Comparison of ENCODE assay signal across 8 mouse cellular contexts in genomic region chr2:5636801-5637742, GRCm38 (mm10).
DNase-seq lines count a peak whose midpoint lies in the region; ATAC-seq lines count a peak whose summit lies in the region.

No protein-coding gene starts in this region.

- H3K9ac ChIP-seq in neural tube, embryonic 15.5 days (replicated peaks): no peak overlapping the region
- no peak overlapping the region for H3K9ac ChIP-seq in intestine, embryonic 16.5 days (ENCODE audit: low read depth, low read length)

- DNase-seq in adrenal gland, adult (ENCODE audit: inconsistent age in 2 of 2, low spot score in 1 of 2): peak; percentile 80 to 85
- DNase-seq in adrenal gland, postnatal 4 days (ENCODE audit: low spot score in 2 of 2): no peak
- no peak for DNase-seq in neural tube, embryonic 10.5 days (ENCODE audit: extremely low spot score, low spot score)
- DNase-seq in right cerebral cortex, postnatal 36 days (ENCODE audit: low spot score in 2 of 2): peak; percentile 53 to 75
- DNase-seq in urinary bladder, postnatal 36 days (ENCODE audit: low spot score in 2 of 2): no peak
- no peak for DNase-seq in lung, postnatal 36 days

- 84% methylated on average over 14 of the region's 14 CpGs for WGBS in neural tube, embryonic 15.5 days
- WGBS in intestine, embryonic 16.5 days: 82% methylated on average over 14 of the region's 14 CpGs

- no peaks in the 10 kb centered on the region for H3K9me3 ChIP-seq in neural tube, embryonic 15.5 days (replicated peaks)
- H3K9me3 ChIP-seq in intestine, embryonic 16.5 days (ENCODE audit: control insufficient read depth, low read length): no peaks in the 10 kb centered on the region

- no peaks in the 10 kb centered on the region for H3K27me3 ChIP-seq in neural tube, embryonic 15.5 days (replicated peaks)
- no peaks in the 10 kb centered on the region for H3K27me3 ChIP-seq in intestine, embryonic 16.5 days (replicated peaks; ENCODE audit: control insufficient read depth, insufficient read depth, low read length)

- no peak overlapping the region for H3K4me2 ChIP-seq in neural tube, embryonic 15.5 days
- H3K4me2 ChIP-seq in intestine, embryonic 16.5 days (ENCODE audit: low read depth, low read length): no peak overlapping the region

- no peaks in the 10 kb centered on the region for H3K36me3 ChIP-seq in neural tube, embryonic 15.5 days
- no peaks in the 10 kb centered on the region for H3K36me3 ChIP-seq in intestine, embryonic 16.5 days (ENCODE audit: control insufficient read depth, insufficient read depth, low read length)

- H3K4me1 ChIP-seq in neural tube, embryonic 15.5 days: peaks cover 10% of the 10 kb centered on the region; the same call in 1 of the 2 replicates
- H3K4me1 ChIP-seq in intestine, embryonic 16.5 days (ENCODE audit: control insufficient read depth, insufficient read depth, low read length): peaks cover 20% of the 10 kb centered on the region

- no peak overlapping the region for H3K4me3 ChIP-seq in neural tube, embryonic 15.5 days (replicated peaks)
- no peak overlapping the region for H3K4me3 ChIP-seq in intestine, embryonic 16.5 days (ENCODE audit: low read length)

- peak; percentile 75; the same call in 1 of the 2 replicates for ATAC-seq in neural tube, embryonic 15.5 days (ENCODE audit: low FRiP score)
- peak; percentile 23; the same call in 1 of the 2 replicates for ATAC-seq in intestine, embryonic 16.5 days

- H3K27ac ChIP-seq in neural tube, embryonic 15.5 days (replicated peaks): no peak overlapping the region
- no peak overlapping the region for H3K27ac ChIP-seq in intestine, embryonic 16.5 days (ENCODE audit: low read length)

Comparison
In these comparisons a context has a peak if more than half of its experiments do, and no peak if none do; other contexts are left out.
1. DNase-seq: peak in adrenal gland, adult (2 of 2) and right cerebral cortex, postnatal 36 days (2 of 2); none in adrenal gland, postnatal 4 days (0 of 2), neural tube, embryonic 10.5 days (single experiment), urinary bladder, postnatal 36 days (0 of 2) and lung, postnatal 36 days (single experiment).